Mouse (Mus musculus) heart, embryonic 10.5 days (tissue): Measurements from ENCODE around the gene Dip2b. TPM values are rescaled to one million over a fixed set of nuclear protein-coding genes. Genes with fewer than 3 reads are reported as not detected.

Experiments
- DNase-seq: peaks from one replicate; pipeline ENCODE4 v3.0.0-alpha.2; 2017; ENCODE audit warnings: low spot score
- H3K27ac ChIP-seq: fragments of 300-500 bp; sonication (generic); 2 replicates; pipeline ENCODE4 v1.5.1; 2016; ENCODE audit warnings: mild to moderate bottlenecking
- H3K27me3 ChIP-seq: fragments of 300-500 bp; sonication (generic); 2 replicates; pipeline ENCODE4 v1.6.1; 2016; ENCODE audit warnings: mild to moderate bottlenecking; ENCODE audit not compliant: poor library complexity, insufficient read depth, severe bottlenecking
- H3K36me3 ChIP-seq: fragments of 300-500 bp; sonication (generic); 2 replicates; pipeline ENCODE4 v1.6.1; 2016; ENCODE audit warnings: mild to moderate bottlenecking, moderate library complexity
- H3K4me1 ChIP-seq: fragments of 300-500 bp; sonication (generic); 2 replicates; pipeline ENCODE4 v1.6.1; 2016; ENCODE audit warnings: mild to moderate bottlenecking
- H3K4me3 ChIP-seq: fragments of 300-500 bp; sonication (generic); 2 replicates; pipeline ENCODE4 v1.5.1; 2016; ENCODE audit warnings: mild to moderate bottlenecking, moderate library complexity
- H3K9me3 ChIP-seq: fragments of 300-500 bp; sonication (generic); 2 replicates; pipeline ENCODE4 v1.6.1; 2016; ENCODE audit warnings: mild to moderate bottlenecking, moderate library complexity
- WGBS: fragments of 180-500 bp; shearing (Covaris S2); methylation state at CpG from one replicate; pipeline ENCODE4 v1.1.7; 2016; 5-methylcytosine and 5-hydroxymethylcytosine counted together
- polyA plus RNA-seq: library from polyadenylated mRNA; unstranded; fragments of >200 nt; fragmentation: Nextera tagmentation; extraction: Ambion mirVana; gene quantifications from 2 replicates; pipeline ENCODE4 v1.2.1, GENCODE M21; 2016

Gene Dip2b
- 12.2 and 14.0 TPM in 2 replicates for polyA plus RNA-seq

GRCm38 (mm10) chr15:100038470-100038971 is at the start of gene Dip2b:
Dip2b (plus strand) TSS chr15:100038664.
- Histone ChIP-seq H3K4me3 (peak within 1 kb of the TSS; percentile 95), H3K36me3 (peaks cover 2% of the 10 kb centered on the region; the same call in 1 of the 2 replicates), H3K4me1 (peaks cover 30% of the 10 kb centered on the region), H3K27ac (peak within 1 kb of the TSS; percentile 99), H3K27me3 (0 out of 2 replicates have a peak, but pooled peaks cover 3% of the 10 kb centered on the region), H3K9me3 (no peaks in the 10 kb centered on the region)
- under 1% methylated on average over 68 of the region's 68 CpGs for WGBS
- DNase-seq = peak; percentile 94

GRCm38 (mm10) chr15:99993100-99993499 is 45.4 kb upstream of the Dip2b start:
- Histone ChIP-seq H3K27me3 (no peaks in the 10 kb centered on the region), H3K27ac (no peak overlapping the region), H3K9me3 (no peaks in the 10 kb centered on the region), H3K36me3 (peaks cover 84% of the 10 kb centered on the region), H3K4me1 (no peaks in the 10 kb centered on the region), H3K4me3 (no peak overlapping the region)
- WGBS = 97% methylated on average over 1 of the region's 1 CpGs
- DNase-seq = no peak

- Histone ChIP-seq H3K4me3 (no peak overlapping the region), H3K27me3 (no peaks in the 10 kb centered on the region), H3K9me3 (no peaks in the 10 kb centered on the region), H3K27ac (no peak overlapping the region), H3K4me1 (no peaks in the 10 kb centered on the region), H3K36me3 (peaks cover 86% of the 10 kb centered on the region)
- 94% methylated on average over 6 of the region's 6 CpGs for whole genome bisulfite sequencing
- no peak for DNase-seq
Measured at GRCm38 (mm10) chr15:99997114-99997804, 41.2 kb upstream of the Dip2b start.

- Histone ChIP-seq H3K27me3 (no peaks in the 10 kb centered on the region), H3K4me3 (no peak overlapping the region), H3K27ac (no peak overlapping the region), H3K36me3 (peaks cover 90% of the 10 kb centered on the region), H3K9me3 (no peaks in the 10 kb centered on the region), H3K4me1 (no peaks in the 10 kb centered on the region)
- 90% methylated on average over 1 of the region's 1 CpGs for WGBS
- DNase-seq = no peak
Measured at GRCm38 (mm10) chr15:99999390-99999789, 39.1 kb upstream of the Dip2b start.

GRCm38 (mm10) chr15:100004677-100005273 is 33.7 kb upstream of the Dip2b start:
- Histone ChIP-seq H3K27ac (no peak overlapping the region), H3K9me3 (no peaks in the 10 kb centered on the region), H3K4me1 (peaks cover 6% of the 10 kb centered on the region; the same call in 1 of the 2 replicates), H3K27me3 (no peaks in the 10 kb centered on the region), H3K36me3 (peaks cover 95% of the 10 kb centered on the region), H3K4me3 (no peak overlapping the region)
- 91% methylated on average over 7 of the region's 7 CpGs for WGBS
- DNase-seq = no peak

GRCm38 (mm10) chr15:100006180-100006579 is 32.3 kb upstream of the Dip2b start:
- Histone ChIP-seq H3K36me3 (peaks cover 96% of the 10 kb centered on the region), H3K9me3 (no peaks in the 10 kb centered on the region), H3K4me1 (peaks cover 6% of the 10 kb centered on the region; the same call in 1 of the 2 replicates), H3K4me3 (no peak overlapping the region), H3K27ac (no peak overlapping the region), H3K27me3 (no peaks in the 10 kb centered on the region)
- no peak for DNase-seq

GRCm38 (mm10) chr15:100018280-100018899 is 20.1 kb upstream of the Dip2b start:
- no peaks in the 10 kb centered on the region for H3K27me3 ChIP-seq
- WGBS = 78% methylated on average over 6 of the region's 6 CpGs
- H3K4me1 ChIP-seq = no peaks in the 10 kb centered on the region
- no peaks in the 10 kb centered on the region for H3K9me3 ChIP-seq
- peaks cover 15% of the 10 kb centered on the region for H3K36me3 ChIP-seq
- DNase-seq = no peak
- H3K27ac ChIP-seq = no peak overlapping the region
- no peak overlapping the region for H3K4me3 ChIP-seq

- Histone ChIP-seq H3K9me3 (no peaks in the 10 kb centered on the region), H3K4me1 (peaks cover 5% of the 10 kb centered on the region; the same call in 1 of the 2 replicates), H3K4me3 (no peak overlapping the region), H3K27ac (no peak overlapping the region), H3K27me3 (no peaks in the 10 kb centered on the region), H3K36me3 (peaks cover 8% of the 10 kb centered on the region)
- no peak for DNase-seq
- 93% methylated on average over 1 of the region's 1 CpGs for WGBS
Measured at GRCm38 (mm10) chr15:100021175-100021574, 17.3 kb upstream of the Dip2b start.

- Histone ChIP-seq H3K36me3 (peaks cover 4% of the 10 kb centered on the region), H3K4me3 (no peak overlapping the region), H3K9me3 (no peaks in the 10 kb centered on the region), H3K4me1 (peaks cover 5% of the 10 kb centered on the region; the same call in 1 of the 2 replicates), H3K27me3 (no peaks in the 10 kb centered on the region), H3K27ac (no peak overlapping the region)
- WGBS = 23% methylated on average over 5 of the region's 5 CpGs
- DNase-seq = no peak
Measured at GRCm38 (mm10) chr15:100022923-100023322, 15.5 kb upstream of the Dip2b start.

GRCm38 (mm10) chr15:100025076-100025834 is 13.2 kb upstream of the Dip2b start:
- no peaks in the 10 kb centered on the region for H3K27me3 ChIP-seq
- DNase-seq = no peak
- no peak overlapping the region for H3K4me3 ChIP-seq
- 70% methylated on average over 11 of the region's 11 CpGs for WGBS
- peaks cover 4% of the 10 kb centered on the region for H3K36me3 ChIP-seq
- H3K27ac ChIP-seq = no peak overlapping the region
- H3K4me1 ChIP-seq = peaks cover 5% of the 10 kb centered on the region; the same call in 1 of the 2 replicates
- H3K9me3 ChIP-seq = no peaks in the 10 kb centered on the region

GRCm38 (mm10) chr15:100028133-100028532 is 10.3 kb upstream of the Dip2b start:
- Histone ChIP-seq H3K27me3 (no peaks in the 10 kb centered on the region), H3K9me3 (no peaks in the 10 kb centered on the region), H3K4me1 (peaks cover 5% of the 10 kb centered on the region; the same call in 1 of the 2 replicates), H3K36me3 (no peaks in the 10 kb centered on the region), H3K4me3 (no peak overlapping the region), H3K27ac (no peak overlapping the region)
- no peak for DNase-seq
- WGBS = 79% methylated on average over 2 of the region's 2 CpGs

- H3K4me3 ChIP-seq = no peak overlapping the region
- no peak for DNase-seq
Measured at GRCm38 (mm10) chr15:100029497-100029896, 9.0 kb upstream of the Dip2b start.

More at GRCm38 (mm10) chr15:100029497-100029896, 9.0 kb upstream of the Dip2b start:
- Histone ChIP-seq H3K36me3 (no peaks in the 10 kb centered on the region), H3K27me3 (no peaks in the 10 kb centered on the region), H3K27ac (no peak overlapping the region), H3K4me1 (peaks cover 5% of the 10 kb centered on the region; the same call in 1 of the 2 replicates), H3K9me3 (no peaks in the 10 kb centered on the region)
- WGBS = 81% methylated on average over 8 of the region's 8 CpGs
